Mouse (Mus musculus): ENCODE measurements around the gene Nfyc.
A peak's percentile ranks its signal among the peaks of the same experiment; 100 is the strongest.

Nfyc gene

DNA sequence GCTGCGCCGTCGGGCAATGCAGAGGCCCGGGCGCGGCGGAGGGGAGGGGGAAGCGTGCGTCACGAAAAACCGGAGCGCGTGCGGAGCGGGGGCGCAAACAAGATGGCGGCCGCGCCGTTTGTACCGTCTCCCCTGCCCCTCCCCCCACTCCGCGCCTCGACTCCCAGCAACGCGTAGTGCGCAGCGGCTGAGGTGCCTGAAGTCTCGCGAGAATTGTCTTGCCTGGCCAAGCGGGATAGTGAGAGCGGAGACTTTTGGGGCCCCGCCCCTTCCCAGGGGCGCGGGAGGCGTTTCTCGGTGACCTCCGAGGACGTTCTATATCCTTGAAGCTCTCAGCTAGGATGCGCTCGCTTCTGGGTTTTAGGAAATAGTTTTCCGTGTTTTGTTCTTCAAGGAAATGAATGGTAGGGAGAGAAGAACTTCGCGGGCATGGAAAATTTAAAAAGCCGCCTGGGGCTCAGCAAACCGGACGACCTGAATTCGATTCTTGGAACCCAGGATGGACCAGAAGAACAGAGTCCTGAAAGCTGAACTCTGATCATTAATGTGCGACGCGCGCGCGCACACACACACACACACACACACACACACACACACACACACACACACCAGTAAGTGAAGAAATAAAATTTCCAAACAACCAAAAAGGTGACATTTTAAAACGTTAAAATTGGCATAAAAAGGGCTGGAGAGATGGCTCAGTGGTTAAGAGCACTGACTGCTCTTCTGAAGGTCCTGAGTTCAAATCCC is 5.6 kb downstream of the Nfyc start:
- peak; percentile 96 to 99 for DNase-seq (ENCODE audit: low spot score in 2 of 2)

DNA sequence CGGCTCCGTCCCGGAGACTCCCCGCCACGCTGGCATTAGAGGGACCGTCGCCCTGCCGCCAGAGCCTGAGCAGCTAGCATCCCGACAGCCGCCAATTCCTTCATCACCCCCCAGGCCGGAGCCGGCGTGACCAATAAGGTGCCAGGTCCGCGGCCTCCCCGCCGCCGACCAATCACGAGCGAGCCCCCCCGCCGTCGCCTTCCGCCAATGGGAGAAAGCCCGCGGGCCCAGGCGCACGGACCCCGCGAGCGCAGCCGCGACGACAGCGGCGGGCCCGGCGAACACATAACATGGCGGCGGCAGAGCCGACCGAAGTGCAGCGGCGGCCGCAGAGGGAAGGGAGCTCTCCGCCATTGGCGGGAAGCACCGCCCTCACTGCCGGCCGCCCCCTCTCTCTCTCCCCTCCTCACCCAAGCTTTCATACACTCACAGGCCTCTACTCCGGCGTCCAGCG is 6.2 kb downstream of the Nfyc start:
- DNase-seq (ENCODE audit: low spot score in 2 of 2): peak; percentile 95 to 96

DNA sequence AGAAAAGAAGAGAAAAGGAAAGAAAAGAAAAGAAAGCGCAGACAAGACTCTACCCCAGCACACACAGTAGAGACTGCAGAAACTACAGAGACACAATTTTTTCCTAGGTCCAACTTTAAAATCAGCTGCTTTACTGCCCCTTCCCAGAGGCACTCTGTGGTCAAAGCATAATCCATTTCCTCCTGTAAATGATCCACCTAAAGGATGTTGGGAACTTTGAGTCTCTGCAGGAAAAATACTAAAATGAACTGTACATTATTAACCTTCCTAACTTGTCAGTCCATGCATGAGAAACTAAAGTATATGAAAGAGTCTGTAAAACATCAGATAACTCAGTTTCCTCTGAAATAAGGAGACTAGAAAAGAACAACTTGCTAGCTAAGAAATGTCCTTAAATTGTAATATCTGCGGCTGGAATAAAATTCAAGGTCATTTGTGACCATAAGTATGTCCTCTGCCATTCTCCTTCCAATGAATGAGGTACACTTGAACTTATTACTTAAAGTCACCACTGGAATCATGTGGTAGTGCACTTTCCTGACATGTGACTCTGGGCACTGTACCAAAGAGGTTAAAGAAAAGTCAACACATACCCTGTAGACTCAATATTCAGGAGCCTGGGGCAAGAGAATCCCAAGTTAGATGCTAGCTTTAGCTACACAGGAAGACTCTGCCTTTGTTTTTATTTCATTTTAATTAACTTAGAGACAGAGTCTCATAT is 9.0 kb downstream of the Nfyc start:
- no peak for DNase-seq (ENCODE audit: low spot score in 2 of 2)

DNA sequence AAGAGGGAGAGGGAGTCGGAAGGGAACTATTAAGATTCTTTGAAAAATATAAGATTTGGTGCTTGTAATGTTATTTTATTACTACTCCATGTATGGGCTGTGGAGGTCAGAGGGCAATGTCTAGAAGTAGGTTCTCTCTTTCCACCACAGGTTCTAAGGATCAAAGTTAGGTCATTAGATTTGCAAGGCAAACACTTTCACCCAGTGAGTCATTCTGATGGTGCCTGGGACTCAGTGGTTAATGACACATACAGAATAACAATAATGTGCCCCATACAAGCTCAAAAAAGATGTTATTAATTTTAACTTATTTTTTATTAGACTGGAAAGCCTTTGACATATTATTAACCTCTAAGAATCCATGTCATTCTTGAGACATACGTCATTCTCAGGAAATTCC is 11.5 kb downstream of the Nfyc start:
- DNase-seq (ENCODE audit: low spot score in 2 of 2): no peak

DNA sequence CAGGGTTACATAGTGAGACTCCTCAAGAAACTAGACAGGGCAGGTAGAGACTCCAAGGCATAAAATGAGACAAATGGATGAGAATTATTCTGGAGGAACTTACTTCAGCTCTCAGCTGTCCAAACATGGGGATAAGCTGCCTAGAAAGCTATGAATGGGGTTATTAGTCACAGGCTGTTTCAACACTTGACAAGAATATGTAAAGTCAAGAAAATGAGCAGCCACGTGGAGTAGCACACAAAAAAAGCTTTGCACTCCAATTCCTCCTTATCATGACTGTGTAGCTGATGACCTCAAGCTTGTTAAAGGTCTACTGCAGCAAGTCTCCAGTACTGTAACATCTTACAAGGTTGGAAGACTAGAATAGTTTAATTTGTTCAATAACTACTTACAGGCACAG is 12.1 kb downstream of the Nfyc start:
- DNase-seq (ENCODE audit: low spot score in 2 of 2): no peak

DNA sequence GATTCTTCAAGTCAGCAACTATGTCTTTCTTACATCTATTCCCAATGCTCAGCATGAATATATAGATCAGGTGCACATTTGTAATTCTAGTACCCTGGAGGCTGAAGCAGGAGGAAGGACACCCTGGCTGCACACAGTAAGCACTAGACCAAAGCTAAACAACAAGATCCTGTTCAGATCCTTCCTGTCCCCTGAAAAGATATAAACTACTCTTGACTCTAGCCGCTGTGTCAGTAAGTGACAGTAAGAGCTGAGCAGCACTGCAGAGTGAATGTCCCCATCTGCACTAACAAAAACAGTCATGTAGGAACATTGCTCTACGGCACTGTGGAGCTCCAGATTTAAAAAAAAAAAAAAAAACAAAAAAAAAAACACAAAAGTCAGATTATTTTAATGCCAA is 13.4 kb downstream of the Nfyc start:
- no peak for DNase-seq (ENCODE audit: low spot score in 2 of 2)

DNA sequence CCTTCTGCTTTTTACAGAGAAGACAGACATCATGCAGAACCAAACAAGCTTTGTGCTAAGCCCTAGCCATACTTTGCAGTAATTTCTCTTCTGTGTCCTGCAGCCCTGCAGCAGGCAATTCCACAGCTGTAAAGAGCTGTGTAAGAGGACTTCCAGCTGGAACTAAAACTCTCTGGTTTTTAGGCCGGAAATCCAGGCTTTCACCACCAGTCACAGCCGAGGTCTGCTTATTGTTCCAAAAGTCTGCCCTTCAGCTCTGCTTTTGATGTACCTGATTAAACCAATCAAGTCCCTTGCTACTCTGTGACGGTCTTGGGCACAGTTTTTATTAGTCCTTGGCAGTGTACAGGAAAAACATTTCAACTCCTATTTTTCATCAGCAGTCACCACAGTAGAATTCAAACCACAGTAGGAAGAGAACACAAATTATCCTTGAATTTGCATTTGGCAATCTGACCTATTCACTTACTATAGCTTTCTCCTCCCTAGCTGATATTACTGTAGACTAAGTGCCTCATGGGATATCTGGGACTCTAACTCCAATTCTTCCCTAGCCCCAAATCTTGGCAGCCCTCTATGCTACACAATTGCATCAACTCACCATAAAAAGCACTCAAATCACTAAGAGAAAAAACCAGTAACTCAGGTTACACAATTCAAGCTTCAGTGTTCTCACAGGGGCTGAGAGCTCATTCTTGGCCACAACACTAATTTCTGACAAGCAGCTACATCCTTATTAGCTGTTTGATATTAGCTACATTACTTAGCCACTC is 14.2 kb downstream of the Nfyc start:
- DNase-seq (ENCODE audit: low spot score in 2 of 2): no peak

DNA sequence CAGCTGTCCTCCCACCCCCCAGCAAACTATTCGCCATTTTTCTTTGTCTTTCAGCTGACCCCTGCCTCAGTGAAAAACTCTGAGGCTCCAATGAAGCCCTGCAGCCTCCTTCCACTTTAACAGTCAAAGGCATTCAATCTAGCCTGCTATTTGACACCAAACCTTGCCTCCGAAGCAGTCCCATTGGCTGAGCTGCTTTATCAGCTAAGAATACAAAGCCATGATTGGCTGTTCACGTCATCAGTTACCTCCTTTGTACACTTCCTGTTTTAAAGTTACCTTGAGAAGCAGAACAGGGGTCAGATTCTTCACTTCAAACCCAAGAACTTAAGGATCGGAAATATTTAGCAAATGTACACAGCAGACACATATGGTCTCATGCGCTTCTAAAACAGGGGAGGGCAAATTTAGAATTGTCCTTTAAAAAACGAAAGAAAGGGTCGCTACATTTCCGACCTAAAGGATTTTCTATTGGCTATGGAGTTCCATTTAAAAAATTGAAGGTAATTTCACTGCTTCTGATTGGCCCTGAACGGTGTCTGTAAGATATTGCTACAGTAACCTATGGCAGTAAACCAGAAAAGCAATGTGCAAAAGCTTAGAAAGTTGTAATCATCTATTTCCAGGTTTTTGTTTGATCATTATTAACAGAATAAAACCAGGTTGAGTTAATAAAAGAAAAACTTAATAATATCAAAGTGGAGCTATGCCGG is 15.6 kb downstream of the Nfyc start:
- DNase-seq (ENCODE audit: low spot score in 2 of 2): peak in 1 of 2 experiments; percentile 66

DNA sequence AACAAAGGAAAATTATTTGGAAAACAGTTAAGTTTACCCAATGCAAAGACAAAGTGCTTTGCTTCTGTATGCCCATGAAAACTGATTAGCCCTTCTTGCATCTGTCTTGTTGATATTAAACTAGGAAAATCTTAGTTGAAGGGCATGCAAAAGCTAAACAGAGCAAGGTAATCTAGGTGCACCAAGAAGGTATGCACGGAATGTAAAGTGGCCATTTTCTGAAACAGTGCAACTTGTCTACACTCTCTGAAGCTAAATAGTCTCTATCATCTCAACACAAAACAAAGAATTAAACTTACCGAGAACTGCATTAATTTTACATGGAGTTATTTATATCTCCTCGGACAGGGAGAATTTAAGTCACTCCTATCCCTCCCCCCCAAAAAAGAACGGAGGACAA is 16.2 kb downstream of the Nfyc start:
- DNase-seq (ENCODE audit: low spot score in 2 of 2): no peak

DNA sequence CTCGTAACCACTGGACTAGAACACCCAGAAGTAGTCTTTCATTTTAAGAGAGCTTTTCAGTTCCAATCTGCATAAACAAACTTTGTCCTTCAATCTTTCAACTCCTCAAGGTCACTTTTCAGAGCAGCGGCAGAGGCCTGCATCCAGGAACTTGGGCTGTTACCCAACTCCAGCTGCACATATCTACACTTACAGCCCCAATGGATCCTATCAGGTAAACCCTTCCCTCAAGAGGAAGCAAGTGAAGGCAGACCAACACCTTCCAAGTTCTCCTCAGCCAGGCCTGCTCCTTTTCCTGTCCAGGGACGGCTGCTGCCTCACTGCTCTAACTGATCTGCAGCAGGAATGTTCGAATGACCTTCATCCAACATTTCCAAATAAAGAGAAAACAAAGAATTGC is 17.2 kb downstream of the Nfyc start:
- DNase-seq (ENCODE audit: low spot score in 2 of 2): peak in 1 of 2 experiments; percentile 18

DNA sequence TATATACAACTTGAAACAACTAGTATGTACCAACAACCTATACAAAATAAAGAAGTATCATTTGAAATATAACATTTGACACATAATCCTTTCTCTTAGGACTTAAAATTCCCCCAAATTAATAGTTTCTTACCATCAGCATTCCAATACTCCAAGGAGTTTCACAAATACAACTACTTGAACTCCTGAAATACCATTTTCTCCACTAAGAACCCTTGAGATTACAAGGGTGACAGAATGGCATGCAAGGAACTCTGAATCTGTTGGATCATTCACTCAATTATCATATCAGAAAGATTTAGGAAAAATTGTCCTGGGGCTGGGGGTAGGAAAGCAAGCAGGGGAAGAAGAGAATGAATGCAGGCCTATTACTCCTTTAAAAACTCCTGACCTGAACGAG is 17.6 kb downstream of the Nfyc start:
- no peak for DNase-seq (ENCODE audit: low spot score in 2 of 2)

DNA sequence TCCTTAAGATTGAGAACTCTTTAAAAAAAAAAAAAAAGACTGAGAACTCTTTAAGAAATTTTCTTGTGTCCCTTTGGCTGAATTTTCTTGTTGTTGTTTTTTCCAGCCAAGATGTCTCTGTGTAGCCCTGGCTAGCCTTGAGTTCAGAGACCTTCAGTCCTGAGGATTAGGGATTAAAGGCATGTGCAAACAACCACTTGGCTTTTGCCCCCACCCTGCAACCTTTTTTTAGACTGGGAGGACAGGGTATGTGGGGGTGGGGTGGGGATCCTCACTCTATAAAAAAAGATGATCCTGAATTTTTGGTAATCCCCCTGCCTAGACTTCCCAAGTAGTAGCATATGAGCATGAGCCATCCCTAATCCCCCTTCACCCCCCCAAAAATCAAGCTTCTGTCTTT is 25.6 kb downstream of the Nfyc start:
- no peak for DNase-seq (ENCODE audit: low spot score in 2 of 2)

DNA sequence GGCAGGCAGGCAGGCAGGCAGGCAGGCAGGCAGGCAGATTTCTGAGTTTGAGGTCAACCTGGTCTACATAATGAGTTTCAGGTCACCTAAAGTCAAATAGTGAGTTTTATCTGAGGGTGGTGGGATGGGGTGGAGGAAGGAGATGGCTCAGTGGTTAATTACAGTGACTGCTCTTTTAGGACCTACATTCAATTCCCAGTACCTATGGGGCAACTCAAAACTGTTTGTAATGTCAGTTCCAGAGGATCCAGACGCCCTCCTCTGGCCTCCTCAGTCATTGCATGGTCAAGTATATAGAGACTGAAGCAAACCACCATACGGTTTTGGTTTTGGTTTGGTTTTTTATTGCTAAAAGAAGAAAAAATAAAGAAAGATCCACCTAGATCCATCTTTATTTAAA is 29.9 kb downstream of the Nfyc start:
- no peak for DNase-seq (ENCODE audit: low spot score in 2 of 2)

DNA sequence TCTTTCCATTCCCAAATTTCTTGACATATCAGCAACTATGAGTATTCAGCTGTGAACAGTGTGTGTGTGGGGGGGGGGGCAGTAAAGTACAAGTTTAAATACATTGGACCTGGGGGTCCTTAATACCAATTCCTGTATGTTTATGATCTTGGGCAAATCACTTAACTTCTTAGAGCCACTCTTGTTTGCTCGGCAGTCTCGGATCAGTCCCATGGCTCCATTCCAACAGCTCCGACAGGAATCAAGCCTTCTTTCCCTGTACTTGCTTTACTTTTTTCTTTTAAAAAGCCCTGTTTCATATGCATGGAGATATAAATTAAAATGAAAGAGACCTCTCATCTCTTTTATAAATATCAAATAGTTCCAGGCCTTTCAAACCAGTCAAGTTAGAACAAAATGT is 30.7 kb downstream of the Nfyc start:
- DNase-seq (ENCODE audit: low spot score in 2 of 2): no peak

DNA sequence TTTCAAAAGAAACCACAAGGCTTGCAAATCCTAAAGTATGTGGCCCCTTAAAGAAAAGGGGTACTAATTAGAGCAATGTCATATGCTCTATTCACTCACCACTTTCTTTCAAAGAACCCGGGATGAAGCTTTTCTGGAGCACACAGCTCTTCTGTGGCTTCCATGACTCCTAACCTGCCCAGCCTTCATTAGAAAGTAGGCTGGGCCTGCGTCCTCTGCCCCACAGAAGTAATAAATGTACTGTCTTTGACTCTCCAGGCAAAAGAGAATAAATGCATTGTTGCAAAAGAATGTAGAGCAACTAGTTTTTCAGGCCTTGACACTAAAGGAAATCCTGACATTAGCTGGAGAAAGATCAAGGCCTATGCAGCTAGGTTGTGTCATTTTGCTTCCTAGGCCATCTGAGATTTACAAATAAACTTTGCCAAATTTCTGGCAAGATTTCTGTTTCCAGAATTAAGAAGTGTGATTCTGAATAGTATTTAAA is 31.6 kb downstream of the Nfyc start:
- no peak for DNase-seq (ENCODE audit: low spot score in 2 of 2)

DNA sequence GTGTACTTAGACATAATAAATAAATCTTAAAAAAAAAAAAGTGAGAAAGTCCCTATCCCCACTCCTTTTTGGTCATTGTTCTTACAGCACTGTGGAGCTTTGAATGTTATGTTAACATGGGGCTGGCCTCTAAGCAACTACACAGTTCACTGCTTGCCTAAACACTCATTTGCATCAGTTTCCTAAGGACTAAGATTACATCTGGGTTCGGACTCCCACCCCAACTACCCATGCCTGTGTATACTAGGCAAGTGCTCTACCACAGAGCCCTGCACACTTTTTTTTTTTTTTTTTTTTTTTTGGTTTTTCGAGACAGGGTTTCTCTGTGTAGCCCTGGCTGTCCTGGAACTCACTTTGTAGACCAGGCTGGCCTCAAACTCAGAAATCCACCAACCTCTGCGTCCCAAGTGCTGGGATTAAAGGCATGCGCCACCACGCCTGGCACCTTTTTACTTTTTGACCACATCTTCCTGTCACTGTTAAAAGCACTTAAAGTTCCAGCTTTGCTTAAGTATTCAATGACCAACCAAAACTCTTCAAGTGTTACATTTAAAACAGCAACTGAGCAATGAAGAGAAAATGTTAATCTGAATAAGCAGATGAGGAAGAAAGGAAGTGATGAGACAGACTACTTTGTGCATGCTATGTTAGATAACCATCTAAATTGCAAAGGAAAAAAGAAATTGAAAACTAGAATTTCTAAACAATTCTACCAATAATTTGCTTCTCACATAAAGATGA is 33.2 kb downstream of the Nfyc start:
- no peak for DNase-seq (ENCODE audit: low spot score in 2 of 2)

DNA sequence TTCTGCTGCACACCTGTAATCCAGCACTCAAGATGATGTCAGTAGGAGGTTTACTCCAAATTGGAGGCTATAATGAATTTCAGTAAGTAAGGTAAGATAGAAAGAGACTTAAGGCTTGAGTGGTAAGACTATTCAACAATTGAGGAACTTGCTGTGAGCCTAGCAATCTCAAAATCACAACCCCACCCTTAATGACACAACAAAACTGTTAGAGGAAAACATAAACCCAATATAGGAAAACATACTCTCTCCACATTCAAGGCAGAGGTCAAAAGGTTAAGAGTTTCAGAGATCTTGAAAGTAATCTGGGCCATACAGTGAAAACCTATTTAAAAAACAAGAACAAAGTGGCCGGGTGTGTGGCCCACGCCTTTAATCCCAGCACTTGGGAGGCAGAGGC is 34.7 kb downstream of the Nfyc start:
- no peak for DNase-seq (ENCODE audit: low spot score in 2 of 2)

DNA sequence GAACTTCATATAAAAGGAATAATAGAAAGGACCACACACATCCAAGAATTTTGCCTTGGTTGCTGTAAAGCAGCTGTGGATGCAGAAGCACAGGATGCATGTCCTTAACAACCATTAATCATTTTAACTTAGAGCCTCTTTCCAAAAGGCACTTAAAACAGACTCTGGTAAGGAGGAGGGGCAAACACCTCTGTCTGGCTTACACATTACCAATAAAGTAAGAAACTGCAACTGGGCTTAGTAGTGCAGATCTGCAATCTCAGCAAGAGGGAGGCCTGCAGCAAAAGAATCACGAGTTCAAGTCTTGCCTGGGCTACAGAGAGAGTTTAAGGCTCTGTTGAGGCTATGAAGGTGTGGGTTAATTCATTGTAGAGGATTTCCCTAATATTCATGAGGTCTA is 35.7 kb downstream of the Nfyc start:
- DNase-seq (ENCODE audit: low spot score in 2 of 2): no peak

DNA sequence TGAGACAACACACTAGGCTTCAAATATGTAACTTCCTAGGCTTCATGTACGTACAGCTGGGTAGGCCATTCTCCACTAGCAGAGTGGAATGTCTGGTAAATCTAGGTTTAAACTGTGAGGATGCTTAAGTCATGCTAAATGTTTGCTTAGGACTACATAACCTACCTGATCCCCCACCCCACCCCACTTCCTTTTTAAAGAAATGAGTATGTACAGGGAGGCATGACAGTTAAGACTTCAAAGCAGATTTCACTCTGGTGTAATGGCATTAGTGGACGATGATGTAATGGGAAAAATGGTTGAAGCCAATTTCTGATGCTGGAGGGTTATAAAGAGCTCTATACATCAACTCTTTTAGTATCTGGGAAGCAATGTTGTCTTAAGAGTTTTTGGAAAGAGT is 38.5 kb downstream of the Nfyc start:
- DNase-seq (ENCODE audit: low spot score in 2 of 2): no peak

DNA sequence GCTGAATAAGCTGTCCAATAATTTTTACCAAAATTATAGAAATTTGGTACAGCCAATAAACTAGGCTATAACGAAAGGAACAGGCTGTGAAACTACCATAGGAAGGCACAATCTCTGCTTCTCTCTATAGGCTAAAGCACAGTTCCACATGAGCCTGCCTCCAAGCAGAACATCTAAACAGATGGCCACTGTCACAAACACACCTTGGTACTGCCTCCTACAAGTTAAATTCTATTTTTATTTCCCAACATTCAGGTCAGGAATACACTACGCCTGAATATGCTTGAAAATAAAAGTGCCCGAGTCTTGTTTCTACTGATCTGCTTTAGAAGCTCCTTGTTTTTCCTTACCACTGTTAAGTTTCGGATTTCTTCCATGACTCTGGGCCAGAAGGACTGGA is 41.3 kb downstream of the Nfyc start:
- no peak for DNase-seq (ENCODE audit: low spot score in 2 of 2)

DNA sequence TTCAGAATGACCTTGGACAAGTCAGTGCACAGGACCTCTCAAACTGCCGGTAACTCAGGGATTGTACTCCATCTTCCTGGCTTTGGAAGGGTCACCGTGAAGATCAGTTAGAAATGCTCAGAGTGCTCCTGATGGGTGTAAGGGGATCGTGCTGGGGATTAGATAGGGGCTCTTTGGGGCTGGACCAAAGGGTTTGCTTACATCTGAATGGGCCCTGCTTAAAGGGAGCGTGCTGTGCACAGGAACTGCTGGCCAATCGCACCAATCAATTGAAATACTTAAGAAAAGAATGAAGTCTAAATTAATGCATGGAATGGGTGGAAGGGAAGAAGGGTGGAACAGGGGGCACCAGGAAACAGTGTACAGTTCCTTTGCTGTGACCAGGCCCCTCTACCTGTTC is 75.6 kb downstream of the Nfyc start:
- peak in 1 of 2 experiments; percentile 38 for DNase-seq (ENCODE audit: low spot score in 2 of 2)

All from urinary bladder, postnatal 4 days (tissue).